Mouse (Mus musculus): ENCODE measurements around the gene Cdc20. TPM values are rescaled to one million over a fixed set of nuclear protein-coding genes. Genes with fewer than 3 reads are reported as not detected.

The Cdc20 gene
- polyA plus RNA-seq, 1 experiment = 54.5 TPM

- no peak for TF ChIP-seq CTCF (IDR thresholded peaks at IDR 0.05; ENCODE audit: borderline replicate concordance, extremely low read depth, insufficient read depth, insufficient read length)
- no peak for TF ChIP-seq POLR2A (IDR thresholded peaks at IDR 0.05; ENCODE audit: borderline replicate concordance, extremely low read depth, insufficient read depth, insufficient read length, poor library complexity, severe bottlenecking)
These were observed 689 bp upstream of the Cdc20 start for GRCm38 (mm10) chr4:118437829-118438253.

GRCm38 (mm10) chr4:118432332-118432731, 4.8 kb downstream of the Cdc20 start:
- TF ChIP-seq POLR2A (IDR thresholded peaks at IDR 0.05; ENCODE audit: borderline replicate concordance, extremely low read depth, insufficient read depth, insufficient read length, poor library complexity, severe bottlenecking) = no peak
- no peak for TF ChIP-seq CTCF (IDR thresholded peaks at IDR 0.05; ENCODE audit: borderline replicate concordance, extremely low read depth, insufficient read depth, insufficient read length)
- no peak for DNase-seq (ENCODE audit: low read depth)

More at GRCm38 (mm10) chr4:118437829-118438253, 689 bp upstream of the Cdc20 start:
- peak; percentile 57 for DNase-seq (ENCODE audit: low read depth)

- TF ChIP-seq POLR2A (IDR thresholded peaks at IDR 0.05; ENCODE audit: borderline replicate concordance, extremely low read depth, insufficient read depth, insufficient read length, poor library complexity, severe bottlenecking) (no peak), CTCF (IDR thresholded peaks at IDR 0.05; ENCODE audit: borderline replicate concordance, extremely low read depth, insufficient read depth, insufficient read length) (no peak)
- no peak for DNase-seq (ENCODE audit: low read depth)
These were observed 7.8 kb downstream of the Cdc20 start for GRCm38 (mm10) chr4:118429215-118429895.

- no peak for TF ChIP-seq POLR2A (IDR thresholded peaks at IDR 0.05; ENCODE audit: borderline replicate concordance, extremely low read depth, insufficient read depth, insufficient read length, poor library complexity, severe bottlenecking)
These were observed 8.5 kb downstream of the Cdc20 start for GRCm38 (mm10) chr4:118428531-118429214.

GRCm38 (mm10) chr4:118427768-118428451, 9.2 kb downstream of the Cdc20 start, which contains the start of gene Elovl1:
Elovl1 (plus strand) TSS chr4:118428093.
- peak; percentile 90 for DNase-seq (ENCODE audit: low read depth)
- TF ChIP-seq POLR2A (IDR thresholded peaks at IDR 0.05; ENCODE audit: borderline replicate concordance, extremely low read depth, insufficient read depth, insufficient read length, poor library complexity, severe bottlenecking) (peak; percentile 61; the same call in 1 of the 2 replicates), CTCF (IDR thresholded peaks at IDR 0.05; ENCODE audit: borderline replicate concordance, extremely low read depth, insufficient read depth, insufficient read length) (peak; percentile 31; the same call in 1 of the 2 replicates)

More at GRCm38 (mm10) chr4:118428531-118429214, 8.5 kb downstream of the Cdc20 start:
- peak; percentile 13 for DNase-seq (ENCODE audit: low read depth)

GRCm38 (mm10) chr4:118427415-118427767, 9.8 kb downstream of the Cdc20 start:
- TF ChIP-seq POLR2A (IDR thresholded peaks at IDR 0.05; ENCODE audit: borderline replicate concordance, extremely low read depth, insufficient read depth, insufficient read length, poor library complexity, severe bottlenecking) (no peak), CTCF (IDR thresholded peaks at IDR 0.05; ENCODE audit: borderline replicate concordance, extremely low read depth, insufficient read depth, insufficient read length) (no peak)
- no peak for DNase-seq (ENCODE audit: low read depth)

GRCm38 (mm10) chr4:118425374-118425773, 11.8 kb downstream of the Cdc20 start:
- DNase-seq (ENCODE audit: low read depth) = no peak
- TF ChIP-seq CTCF (IDR thresholded peaks at IDR 0.05; ENCODE audit: borderline replicate concordance, extremely low read depth, insufficient read depth, insufficient read length) (no peak), POLR2A (IDR thresholded peaks at IDR 0.05; ENCODE audit: borderline replicate concordance, extremely low read depth, insufficient read depth, insufficient read length, poor library complexity, severe bottlenecking) (no peak)

- no peak for TF ChIP-seq POLR2A (IDR thresholded peaks at IDR 0.05; ENCODE audit: borderline replicate concordance, extremely low read depth, insufficient read depth, insufficient read length, poor library complexity, severe bottlenecking)
- no peak for TF ChIP-seq CTCF (IDR thresholded peaks at IDR 0.05; ENCODE audit: borderline replicate concordance, extremely low read depth, insufficient read depth, insufficient read length)
- DNase-seq (ENCODE audit: low read depth) = no peak
These were observed 12.5 kb downstream of the Cdc20 start for GRCm38 (mm10) chr4:118424541-118425160.

GRCm38 (mm10) chr4:118421384-118421783, 15.8 kb downstream of the Cdc20 start:
- TF ChIP-seq CTCF (IDR thresholded peaks at IDR 0.05; ENCODE audit: borderline replicate concordance, extremely low read depth, insufficient read depth, insufficient read length) (no peak), POLR2A (IDR thresholded peaks at IDR 0.05; ENCODE audit: borderline replicate concordance, extremely low read depth, insufficient read depth, insufficient read length, poor library complexity, severe bottlenecking) (no peak)
- no peak for DNase-seq (ENCODE audit: low read depth)

- DNase-seq (ENCODE audit: low read depth) = no peak
- no peak for TF ChIP-seq CTCF (IDR thresholded peaks at IDR 0.05; ENCODE audit: borderline replicate concordance, extremely low read depth, insufficient read depth, insufficient read length)
- no peak for TF ChIP-seq POLR2A (IDR thresholded peaks at IDR 0.05; ENCODE audit: borderline replicate concordance, extremely low read depth, insufficient read depth, insufficient read length, poor library complexity, severe bottlenecking)
These were observed 19.9 kb downstream of the Cdc20 start for GRCm38 (mm10) chr4:118417112-118417797.

All from brain, embryonic 14.5 days (tissue).